Mouse (Mus musculus): ENCODE measurements around the gene Gfi1. TPM values are rescaled to one million over a fixed set of nuclear protein-coding genes. Genes with fewer than 3 reads are reported as not detected.

The Gfi1 gene
- polyA plus RNA-seq (2015; fragmentation: Nextera tagmentation; extraction: Ambion mirVana) = 2.3 and 3.2 TPM in 2 replicates

DNA sequence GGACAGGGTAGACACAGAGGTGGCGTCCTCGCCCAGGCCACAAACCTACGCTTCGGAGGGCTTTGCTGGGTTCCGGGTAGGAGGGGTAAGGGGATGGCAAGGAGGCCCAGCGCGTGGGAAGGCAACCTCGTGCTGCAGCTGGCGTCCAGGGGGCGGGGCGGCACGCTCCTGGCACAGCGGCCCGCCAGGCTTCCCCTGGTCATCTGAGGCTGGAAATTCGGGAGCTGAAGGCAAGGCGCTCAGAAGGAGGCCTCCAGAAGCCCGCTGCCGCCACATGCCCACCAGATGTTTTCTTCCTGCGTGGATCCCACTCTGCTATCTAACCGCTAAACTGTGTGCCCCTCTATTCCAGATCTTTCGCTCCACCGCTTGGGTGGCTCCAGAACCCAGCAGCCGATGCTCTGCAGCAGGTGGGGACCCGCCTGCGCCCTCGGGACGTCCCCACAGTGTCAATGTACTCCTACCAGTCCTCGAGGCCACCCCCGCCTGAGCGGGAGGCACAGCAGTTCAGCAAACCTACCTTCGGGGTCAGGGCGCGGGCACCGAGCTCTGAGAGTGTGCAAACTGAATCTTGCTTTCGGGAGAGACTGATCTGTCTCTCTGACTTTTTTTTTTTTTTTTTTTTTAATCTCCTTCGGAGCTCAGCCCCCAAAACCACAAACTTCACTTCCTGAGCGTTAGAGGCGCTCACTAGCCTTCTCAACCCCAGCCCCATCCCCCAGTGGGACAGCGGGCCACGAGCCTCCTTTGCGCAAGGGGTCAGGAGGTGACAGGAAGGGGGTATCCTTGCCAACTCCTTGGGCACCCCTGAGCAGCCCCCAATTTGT, at the start of gene Gfi1:
Gene Gfi1, minus strand, starts transcription at position 602 of the 827 bp plus-strand sequence.

Other genes with a start within 250 kb of the Gfi1 start
- 0.19 and 0.23 TPM in 2 replicates for gene Gm42669, start 218.4 kb downstream of the Gfi1 start, polyA plus RNA-seq (2015; fragmentation: Nextera tagmentation; extraction: Ambion mirVana)
- 0.06 TPM in 2 replicates for gene 1700028K03Rik, start 191.3 kb downstream of the Gfi1 start, polyA plus RNA-seq (2015; fragmentation: Nextera tagmentation; extraction: Ambion mirVana)
- gene Rpap2, start 128.7 kb downstream of the Gfi1 start, polyA plus RNA-seq (2015; fragmentation: Nextera tagmentation; extraction: Ambion mirVana) = 9.7 and 9.8 TPM in 2 replicates
- 11.7 and 12.2 TPM in 2 replicates for gene Glmn, start 128.1 kb downstream of the Gfi1 start, polyA plus RNA-seq (2015; fragmentation: Nextera tagmentation; extraction: Ambion mirVana)
- 0.53 and 0.63 TPM in 2 replicates for gene Ube2d2b, start 104.1 kb upstream of the Gfi1 start, polyA plus RNA-seq (2015; fragmentation: Nextera tagmentation; extraction: Ambion mirVana)
- 62.2 and 66.7 TPM in 2 replicates for gene Evi5, start 149.1 kb upstream of the Gfi1 start, polyA plus RNA-seq (2015; fragmentation: Nextera tagmentation; extraction: Ambion mirVana)
- gene Rpl5, start 174.5 kb upstream of the Gfi1 start, polyA plus RNA-seq (2015; fragmentation: Nextera tagmentation; extraction: Ambion mirVana) = 40.6 and 41.4 TPM in 2 replicates